Mouse (Mus musculus): ENCODE data around the gene Cdca3. TPM values are rescaled to one million over a fixed set of nuclear protein-coding genes. Genes with fewer than 3 reads are reported as not detected.

The Cdca3 gene
- polyA plus RNA-seq (2021) = 66.3 TPM

DNA sequence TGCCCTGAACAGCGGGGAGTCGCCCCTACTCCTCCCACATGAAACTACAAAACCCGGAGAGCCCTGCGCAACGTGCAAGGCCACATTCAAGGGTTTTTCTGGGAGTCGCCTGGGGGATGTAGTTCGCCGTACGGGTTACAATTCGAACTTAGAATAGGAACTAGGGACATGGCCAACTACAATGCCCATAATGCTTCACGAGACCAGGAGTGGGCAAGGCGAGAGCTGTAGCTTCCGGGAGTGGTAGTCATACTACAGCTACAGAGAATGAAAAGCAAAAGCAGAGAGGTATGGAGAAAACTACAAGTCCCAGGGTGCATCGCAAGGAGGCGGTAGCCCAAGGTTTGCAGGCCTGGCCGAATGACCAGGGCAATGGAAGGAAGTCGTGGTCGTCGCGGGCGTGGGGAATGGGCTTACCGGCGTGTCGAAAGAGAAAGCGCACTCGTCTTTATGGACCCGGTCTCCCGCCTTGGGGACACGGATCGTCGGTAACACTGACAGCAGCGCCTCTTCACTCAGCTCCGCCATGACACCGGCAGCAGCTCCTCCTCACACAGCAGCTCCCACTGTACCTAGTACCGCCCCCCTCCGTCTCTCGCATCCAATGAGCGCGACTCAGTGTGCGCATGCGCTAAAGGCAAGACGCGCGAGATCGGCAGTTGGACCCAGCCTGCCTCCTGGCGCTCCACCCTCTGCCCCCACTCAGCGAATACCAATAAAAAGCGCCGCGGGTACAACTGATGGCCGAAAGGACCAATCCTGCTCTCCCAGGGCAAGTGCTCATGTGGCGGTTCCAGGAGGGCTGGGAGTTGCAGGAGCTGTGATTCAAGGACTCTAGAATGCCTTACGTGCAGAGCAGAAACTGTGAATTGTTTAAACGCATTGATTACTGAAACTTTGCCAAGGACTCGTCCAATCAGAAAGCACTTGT lies at the start of gene Cdca3, which contains the start of gene Usp5:
TSS of gene Cdca3 (plus strand) at position 680 of the 931 bp plus-strand sequence.
TSS of gene Usp5 (minus strand) at position 617 of the 931 bp plus-strand sequence.
- no peak for TF ChIP-seq CTCF (IDR thresholded peaks at IDR 0.05)
- ATAC-seq (peak; percentile 92), DNase-seq (ENCODE audit: low read depth, low spot score) (peak; percentile 96)
- ChIA-PET CTCF (interaction anchor here (1.1 to 1.3 kb wide), 3 partner anchors 10 to 26 kb away, joined by 3 read pairs; no protein-coding TSS in a partner anchor), POLR2A (interaction anchor here (0.6 to 3.9 kb wide), 4 partner anchors 18 to 85 kb away, joined by 3 to 27 read pairs (median 4); partner anchors contain the start of gene Spsb2)
- H3K27me3 ChIP-seq = no peaks in the 10 kb centered on the region
- in situ Hi-C loops (cut with MboI; ENCODE audit: low pct_unique_long_range_greater_than_20kb) = no loop called here

DNA sequence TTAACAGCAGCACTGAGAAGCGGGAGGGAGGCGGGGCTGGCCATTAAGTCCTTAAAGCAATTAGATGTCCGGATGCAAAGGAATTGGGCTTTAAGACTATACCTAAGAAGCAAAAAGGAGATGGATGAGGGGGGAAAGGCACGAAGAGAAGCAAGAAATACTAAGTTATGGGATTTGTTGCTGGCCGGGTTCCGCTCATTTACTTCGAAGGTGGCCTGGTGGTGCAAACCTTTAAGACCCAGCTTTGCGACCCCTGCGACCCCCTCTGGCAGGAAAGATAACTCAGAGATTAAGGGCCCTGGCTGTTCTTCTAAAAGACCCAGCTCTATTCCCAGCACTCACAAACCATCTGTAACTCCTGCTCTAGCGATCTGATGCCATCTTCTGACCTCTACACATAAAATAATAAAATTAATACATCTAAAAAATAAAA lies 49.3 kb upstream of the Cdca3 start:
- DNase-seq (ENCODE audit: low read depth, low spot score) (no peak), ATAC-seq (no peak)
- no peak for TF ChIP-seq CTCF (IDR thresholded peaks at IDR 0.05)
- peaks cover 4% of the 10 kb centered on the region for H3K27me3 ChIP-seq
- ChIA-PET CTCF (interaction anchor here (0.9 to 1.8 kb wide), 2 partner anchors 9 to 20 kb away, joined by 3 to 7 read pairs; no protein-coding TSS in a partner anchor), POLR2A (no interaction called here)
- in situ Hi-C loops (cut with MboI; ENCODE audit: low pct_unique_long_range_greater_than_20kb) = no loop called here

DNA sequence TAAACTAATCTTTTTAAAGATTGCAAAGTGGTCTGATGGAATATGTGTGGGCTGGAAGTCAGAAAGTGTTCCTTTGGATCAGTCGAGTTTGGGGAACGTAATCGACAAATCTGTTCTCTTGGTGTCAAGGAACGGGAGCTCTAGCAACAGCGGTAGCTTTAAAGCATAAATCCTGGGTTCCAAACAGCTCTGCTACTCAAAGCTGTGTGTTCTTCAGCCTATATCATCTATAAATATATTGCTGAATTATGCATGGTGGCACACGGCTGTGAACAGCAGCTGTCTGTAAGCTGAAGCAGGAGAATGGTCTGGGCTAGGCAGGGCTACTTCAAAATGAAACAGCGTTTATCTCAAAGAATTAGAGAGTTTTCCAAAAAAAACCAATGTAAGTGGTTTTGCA lies 48.4 kb upstream of the Cdca3 start:
- ChIA-PET CTCF (interaction anchor here (0.7 kb wide), 1 partner anchor 373 kb away, joined by 3 read pairs; no protein-coding TSS in a partner anchor), POLR2A (no interaction called here)
- peaks cover 4% of the 10 kb centered on the region for H3K27me3 ChIP-seq
- DNase-seq (ENCODE audit: low read depth, low spot score) = no peak
- ATAC-seq = no peak
- in situ Hi-C loops (cut with MboI; ENCODE audit: low pct_unique_long_range_greater_than_20kb) = no loop called here
- TF ChIP-seq CTCF (IDR thresholded peaks at IDR 0.05) = no peak

DNA sequence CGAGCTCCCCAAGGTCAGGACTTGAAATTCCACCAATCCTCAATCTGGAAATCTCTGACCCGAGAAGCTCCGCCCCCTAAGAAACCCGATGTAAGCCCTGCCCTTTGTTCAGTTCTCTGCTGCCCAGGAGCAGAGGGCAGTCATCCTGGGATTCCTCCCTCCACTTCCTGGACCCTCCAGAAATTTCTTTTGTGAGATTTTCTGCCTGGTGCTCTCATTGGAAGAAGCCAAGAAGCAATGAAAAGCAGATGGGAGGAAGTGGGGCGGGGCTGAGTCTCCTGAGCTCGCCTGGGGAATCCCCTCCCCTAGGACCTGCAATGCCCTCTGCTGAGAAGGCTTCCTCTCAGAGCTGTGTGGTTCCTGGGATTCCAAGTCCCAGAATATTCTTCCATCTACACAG lies 46.9 kb upstream of the Cdca3 start:
- ATAC-seq (no peak), DNase-seq (ENCODE audit: low read depth, low spot score) (no peak)
- CTCF ChIA-PET = interaction anchor here (0.7 to 1.0 kb wide), 2 partner anchors 25 to 27 kb away, joined by 3 read pairs; no protein-coding TSS in a partner anchor
- in situ Hi-C loops (cut with MboI; ENCODE audit: low pct_unique_long_range_greater_than_20kb) = no loop called here
- TF ChIP-seq CTCF (IDR thresholded peaks at IDR 0.05) = no peak
- POLR2A ChIA-PET = interaction anchor here (0.6 to 1.4 kb wide), 2 partner anchors 27 to 354 kb away, joined by 3 to 4 read pairs; no protein-coding TSS in a partner anchor
- H3K27me3 ChIP-seq = peaks cover 4% of the 10 kb centered on the region

DNA sequence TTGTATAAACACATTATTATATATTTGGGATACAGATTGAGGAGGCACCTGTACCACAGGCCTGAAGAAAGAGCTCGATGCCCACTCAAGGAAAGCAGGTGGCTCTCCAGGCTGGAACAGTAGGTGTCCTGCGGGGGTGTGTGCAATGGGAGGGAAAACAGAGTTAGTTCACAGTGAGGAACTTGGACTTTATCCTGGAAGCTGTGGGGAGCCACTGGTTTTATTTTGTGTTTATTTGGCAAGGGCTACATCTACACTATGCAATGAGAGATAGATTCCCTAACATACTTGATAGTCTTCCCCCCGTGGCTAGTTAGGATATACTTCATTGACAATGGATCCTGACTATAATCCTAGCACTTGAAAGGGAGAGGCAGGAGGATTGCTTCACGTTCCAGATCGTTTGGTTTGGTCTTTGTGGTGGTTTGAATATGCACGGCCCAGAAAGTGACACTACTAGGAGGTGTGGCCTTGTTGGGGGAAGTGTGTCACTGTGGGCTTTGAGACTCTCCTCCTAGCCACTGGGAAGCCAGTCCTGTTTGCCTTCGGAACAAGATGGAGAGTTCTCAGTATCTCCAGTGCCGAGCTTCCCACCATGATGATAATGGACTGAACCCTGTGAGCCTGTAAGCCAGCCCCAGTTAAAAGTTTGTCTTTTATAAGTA lies 42.5 kb upstream of the Cdca3 start:
- CTCF ChIA-PET = no interaction called here
- POLR2A ChIA-PET = no interaction called here
- H3K27me3 ChIP-seq = no peaks in the 10 kb centered on the region
- DNase-seq (ENCODE audit: low read depth, low spot score) (no peak), ATAC-seq (no peak)
- no peak for TF ChIP-seq CTCF (IDR thresholded peaks at IDR 0.05)
- in situ Hi-C loops (cut with MboI; ENCODE audit: low pct_unique_long_range_greater_than_20kb) = no loop called here

DNA sequence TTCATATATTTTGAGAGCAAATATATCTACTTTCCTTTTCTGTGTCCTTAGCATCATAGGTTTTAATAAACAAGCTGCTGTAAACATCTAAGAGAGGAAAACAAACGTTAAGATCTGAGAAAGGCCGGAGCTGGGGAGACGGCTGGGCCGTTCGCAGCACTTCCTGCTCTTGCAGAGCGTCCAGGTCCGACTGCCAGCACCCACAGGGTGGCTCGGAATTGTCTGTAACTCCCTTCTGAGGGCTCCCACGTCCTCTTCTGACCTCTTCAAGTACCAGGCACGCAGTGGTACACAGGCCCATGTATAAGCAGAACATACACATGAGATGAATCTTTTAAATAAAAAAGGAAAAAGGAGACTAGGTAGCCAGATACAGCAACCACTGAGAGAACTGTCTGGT lies 41.6 kb upstream of the Cdca3 start:
- CTCF ChIA-PET = interaction anchor here (1.1 kb wide), 1 partner anchor 12 kb away, joined by 3 read pairs; no protein-coding TSS in a partner anchor
- no peaks in the 10 kb centered on the region for H3K27me3 ChIP-seq
- POLR2A ChIA-PET = no interaction called here
- ATAC-seq (no peak), DNase-seq (ENCODE audit: low read depth, low spot score) (no peak)
- no peak for TF ChIP-seq CTCF (IDR thresholded peaks at IDR 0.05)
- in situ Hi-C loops (cut with MboI; ENCODE audit: low pct_unique_long_range_greater_than_20kb) = no loop called here

DNA sequence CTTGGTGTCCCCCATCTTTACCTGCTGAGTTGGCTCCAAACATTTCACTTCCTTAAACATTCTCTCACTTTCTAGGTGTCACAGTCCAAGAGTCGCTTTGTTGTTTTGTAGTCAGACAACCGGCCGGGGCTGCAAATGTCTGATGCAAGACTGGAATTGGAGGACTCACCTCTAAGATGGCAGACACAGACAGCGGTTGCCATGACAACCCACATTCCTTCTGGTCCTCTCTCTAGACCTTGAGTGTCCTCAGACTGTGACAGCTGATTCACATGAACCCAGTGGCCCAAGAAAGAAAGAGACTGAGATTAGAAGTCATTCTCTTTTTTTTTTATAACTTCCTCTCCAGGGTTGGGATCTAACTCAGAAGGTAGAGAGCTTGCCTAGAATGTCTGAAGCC lies 39.8 kb upstream of the Cdca3 start:
- ATAC-seq (no peak), DNase-seq (ENCODE audit: low read depth, low spot score) (no peak)
- TF ChIP-seq CTCF (IDR thresholded peaks at IDR 0.05) = no peak
- in situ Hi-C loops (cut with MboI; ENCODE audit: low pct_unique_long_range_greater_than_20kb) = no loop called here
- no peaks in the 10 kb centered on the region for H3K27me3 ChIP-seq
- ChIA-PET POLR2A (no interaction called here), CTCF (no interaction called here)

DNA sequence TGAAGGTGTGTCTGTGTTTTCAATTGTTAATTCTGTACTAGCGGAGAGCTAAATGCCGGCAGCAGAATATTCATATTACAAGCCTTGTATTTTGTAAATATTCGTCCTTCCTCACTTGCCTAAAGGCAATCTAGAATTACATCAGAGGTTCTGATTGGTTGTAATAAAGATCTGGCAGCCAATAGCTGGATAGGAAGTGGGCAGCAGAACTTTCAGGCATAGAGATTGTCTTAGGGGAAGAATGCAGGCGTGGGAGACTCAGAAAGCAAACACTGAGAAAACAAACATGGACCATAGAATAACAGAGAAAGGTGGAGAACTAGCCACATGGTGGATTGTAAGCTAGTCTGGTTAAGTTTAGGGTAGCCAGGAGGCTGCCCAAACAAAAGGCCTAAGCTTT lies 39.2 kb upstream of the Cdca3 start:
- in situ Hi-C loops (cut with MboI; ENCODE audit: low pct_unique_long_range_greater_than_20kb) = no loop called here
- ChIA-PET CTCF (no interaction called here), POLR2A (no interaction called here)
- no peak for ATAC-seq
- no peak for TF ChIP-seq CTCF (IDR thresholded peaks at IDR 0.05)
- H3K27me3 ChIP-seq = no peaks in the 10 kb centered on the region
- DNase-seq (ENCODE audit: low read depth, low spot score) = no peak

DNA sequence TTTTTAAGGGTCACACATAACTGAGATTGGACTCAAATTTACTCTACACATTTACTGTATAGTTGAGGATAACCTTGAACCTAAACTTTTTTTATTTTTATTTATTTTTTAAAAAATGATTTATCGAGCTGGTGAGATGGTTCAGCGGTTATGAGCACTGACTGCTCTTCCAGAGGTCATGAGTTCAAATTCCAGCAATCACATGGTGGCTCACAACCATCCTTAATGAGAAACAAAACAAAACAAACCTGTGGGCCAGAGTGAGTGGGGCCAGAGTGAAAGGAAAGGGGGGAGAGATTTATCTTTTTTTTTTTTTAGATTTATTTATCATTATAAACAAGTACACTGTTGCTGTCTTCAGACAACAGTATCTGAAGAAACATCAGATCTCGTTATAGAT lies 37.4 kb upstream of the Cdca3 start:
- in situ Hi-C loops (cut with MboI; ENCODE audit: low pct_unique_long_range_greater_than_20kb) = no loop called here
- H3K27me3 ChIP-seq = no peaks in the 10 kb centered on the region
- TF ChIP-seq CTCF (IDR thresholded peaks at IDR 0.05) = no peak
- DNase-seq (ENCODE audit: low read depth, low spot score) (no peak), ATAC-seq (no peak)
- ChIA-PET CTCF (interaction anchor here (2.7 kb wide), 1 partner anchor 11 kb away, joined by 9 read pairs; no protein-coding TSS in a partner anchor), POLR2A (interaction anchor here (1.4 kb wide), 1 partner anchor 16 kb away, joined by 3 read pairs; no protein-coding TSS in a partner anchor)

DNA sequence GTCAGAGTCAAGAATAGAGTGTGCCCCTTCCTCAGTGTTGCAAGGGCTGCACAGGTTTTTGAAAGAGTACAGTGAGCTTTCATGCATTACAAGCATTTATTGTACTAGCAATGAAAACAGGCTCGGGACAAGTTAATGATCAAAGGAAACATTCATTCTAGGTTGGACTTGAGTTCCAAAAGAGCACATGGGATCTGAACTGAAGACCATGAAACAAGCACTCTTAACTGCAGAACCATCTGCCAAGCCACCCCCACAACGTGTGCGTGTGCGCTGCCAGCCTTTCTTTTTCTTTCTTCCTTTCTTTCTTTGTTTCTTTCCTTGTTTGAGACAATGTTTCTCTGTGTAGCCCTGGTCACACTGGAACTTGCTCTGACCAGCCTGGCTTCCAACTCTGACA lies 33.6 kb upstream of the Cdca3 start:
- H3K27me3 ChIP-seq = no peaks in the 10 kb centered on the region
- POLR2A ChIA-PET = no interaction called here
- CTCF ChIA-PET = interaction anchor here (1.4 to 2.1 kb wide), 3 partner anchors 10 to 16 kb away, joined by 4 to 7 read pairs (median 5); no protein-coding TSS in a partner anchor
- no peak for TF ChIP-seq CTCF (IDR thresholded peaks at IDR 0.05)
- ATAC-seq = no peak
- in situ Hi-C loops (cut with MboI; ENCODE audit: low pct_unique_long_range_greater_than_20kb) = no loop called here
- no peak for DNase-seq (ENCODE audit: low read depth, low spot score)
